In genomic region chr2:14164459-14165030, GRCm38 (mm10) we compare ENCODE assay signal across 13 mouse cellular contexts. TPM values are rescaled to one million over a fixed set of nuclear protein-coding genes. Genes with fewer than 3 reads are reported as not detected.
DNase-seq lines count a peak whose midpoint lies in the region; ATAC-seq and TF ChIP-seq lines count a peak whose summit lies in the region.
"Had no signal": no experiment of that assay in that cellular context is flagged by ENCODE, and none has a peak within 500 bp of the region (broad histone marks: within the 10 kb centered on the region; RNA-seq: fewer than 3 reads in every experiment).

No protein-coding gene starts in this region.

- peak; percentile 24 for DNase-seq in gastrocnemius, adult 18-20 months (ENCODE audit: low spot score)
- DNase-seq in gastrocnemius, postnatal 4 days (ENCODE audit: low spot score in 2 of 2) = no peak
- peak; percentile 68 for DNase-seq in midbrain, embryonic 11.5 days (ENCODE audit: low spot score, missing footprints)
- no peak for DNase-seq in midbrain, postnatal 0 days (ENCODE audit: low spot score)
- DNase-seq in thymus, postnatal 14 days = peak; percentile 17
- no peak for DNase-seq in hindbrain, embryonic 14.5 days (ENCODE audit: low spot score)
- no peak for DNase-seq in B cell, adult 2 months
- DNase-seq: retina, postnatal 1 day had no signal

- no peaks in the 10 kb centered on the region for H3K27me3 ChIP-seq in midbrain, embryonic 11.5 days (ENCODE audit: control insufficient read depth, insufficient read depth, low read length)
- no peaks in the 10 kb centered on the region for H3K27me3 ChIP-seq in midbrain, postnatal 0 days (ENCODE audit: insufficient read depth, low read length)
- no peaks in the 10 kb centered on the region for H3K27me3 ChIP-seq in heart, embryonic 16.5 days (ENCODE audit: control insufficient read depth, insufficient read depth, low read length)
- H3K27me3 ChIP-seq in hindbrain, embryonic 14.5 days (ENCODE audit: control insufficient read depth, insufficient read depth, low read length) = no peaks in the 10 kb centered on the region
- H3K27me3 ChIP-seq: limb, embryonic 12.5 days had no signal

- H3K9me3 ChIP-seq in midbrain, embryonic 11.5 days (ENCODE audit: control insufficient read depth, low read length) = no peaks in the 10 kb centered on the region
- H3K9me3 ChIP-seq in midbrain, postnatal 0 days (ENCODE audit: low read length) = no peaks in the 10 kb centered on the region
- H3K9me3 ChIP-seq in heart, embryonic 16.5 days (replicated peaks; ENCODE audit: control insufficient read depth, low read length) = no peaks in the 10 kb centered on the region
- no peaks in the 10 kb centered on the region for H3K9me3 ChIP-seq in hindbrain, embryonic 14.5 days (ENCODE audit: control insufficient read depth, low read length)
- H3K9me3 ChIP-seq: limb, embryonic 12.5 days had no signal

- 82% methylated on average over 5 of the region's 5 CpGs for WGBS in midbrain, embryonic 11.5 days
- WGBS in midbrain, postnatal 0 days = 71% methylated on average over 5 of the region's 5 CpGs
- 57% methylated on average over 5 of the region's 5 CpGs for WGBS in heart, embryonic 16.5 days
- 85% methylated on average over 5 of the region's 5 CpGs for WGBS in hindbrain, embryonic 14.5 days

- H3K4me1 ChIP-seq in midbrain, embryonic 11.5 days (ENCODE audit: control insufficient read depth, insufficient read depth, low read length) = no peaks in the 10 kb centered on the region
- H3K4me1 ChIP-seq in midbrain, postnatal 0 days (ENCODE audit: insufficient read depth, low read length) = no peaks in the 10 kb centered on the region
- H3K4me1 ChIP-seq in heart, embryonic 16.5 days (ENCODE audit: control insufficient read depth, insufficient read depth, low read length) = peaks cover 17% of the 10 kb centered on the region
- H3K4me1 ChIP-seq in hindbrain, embryonic 14.5 days (replicated peaks; ENCODE audit: control insufficient read depth, insufficient read depth, low read length) = no peaks in the 10 kb centered on the region
- H3K4me1 ChIP-seq: limb, embryonic 12.5 days had no signal

- no peaks in the 10 kb centered on the region for H3K36me3 ChIP-seq in midbrain, embryonic 11.5 days (ENCODE audit: control insufficient read depth, insufficient read depth, low read length)
- H3K36me3 ChIP-seq in midbrain, postnatal 0 days (ENCODE audit: insufficient read depth, low read length) = no peaks in the 10 kb centered on the region
- no peaks in the 10 kb centered on the region for H3K36me3 ChIP-seq in heart, embryonic 16.5 days (ENCODE audit: control insufficient read depth, insufficient read depth)
- no peaks in the 10 kb centered on the region for H3K36me3 ChIP-seq in hindbrain, embryonic 14.5 days (replicated peaks; ENCODE audit: control insufficient read depth, insufficient read depth)
- H3K36me3 ChIP-seq: limb, embryonic 12.5 days had no signal

- H3K4me2 ChIP-seq in midbrain, embryonic 11.5 days = no peak overlapping the region
- no peak overlapping the region for H3K4me2 ChIP-seq in midbrain, postnatal 0 days (ENCODE audit: low read depth, low read length, poor library complexity, severe bottlenecking)
- peak overlapping the region; percentile 15; the same call in 1 of the 2 replicates for H3K4me2 ChIP-seq in heart, embryonic 16.5 days (ENCODE audit: low read depth, low read length)
- no peak overlapping the region for H3K4me2 ChIP-seq in hindbrain, embryonic 14.5 days (replicated peaks)
- H3K4me2 ChIP-seq: limb, embryonic 12.5 days had no signal

- H3K27ac ChIP-seq in midbrain, embryonic 11.5 days (ENCODE audit: low read depth, low read length) = no peak overlapping the region
- no peak overlapping the region for H3K27ac ChIP-seq in midbrain, postnatal 0 days (ENCODE audit: low read depth, low read length)
- peak overlapping the region; percentile 72 for H3K27ac ChIP-seq in heart, embryonic 16.5 days (ENCODE audit: low read length)
- H3K27ac ChIP-seq in hindbrain, embryonic 14.5 days = no peak overlapping the region
- H3K27ac ChIP-seq: limb, embryonic 12.5 days had no signal

- H3K4me3 ChIP-seq in midbrain, embryonic 11.5 days (ENCODE audit: low read depth, low read length) = no peak overlapping the region
- no peak overlapping the region for H3K4me3 ChIP-seq in midbrain, postnatal 0 days (ENCODE audit: low read depth, low read length)
- H3K4me3 ChIP-seq in heart, embryonic 16.5 days (ENCODE audit: low read length) = no peak overlapping the region
- H3K4me3 ChIP-seq in hindbrain, embryonic 14.5 days (replicated peaks; ENCODE audit: low read length) = no peak overlapping the region
- H3K4me3 ChIP-seq: limb, embryonic 12.5 days had no signal

- TF ChIP-seq CTCF in midbrain, postnatal 0 days (IDR thresholded peaks at IDR 0.05) = no peak

- ATAC-seq in midbrain, embryonic 11.5 days (ENCODE audit: low FRiP score) = no peak
- ATAC-seq in midbrain, postnatal 0 days (ENCODE audit: low FRiP score) = no peak
- no peak for ATAC-seq in heart, embryonic 16.5 days (replicated peaks; ENCODE audit: extremely low read depth, insufficient read depth, low FRiP score)
- no peak for ATAC-seq in hindbrain, embryonic 14.5 days (ENCODE audit: low FRiP score)
- ATAC-seq: CD4-positive, CD25-positive, alpha-beta regulatory T cell, adult 4 months had no signal

- H3K9ac ChIP-seq in midbrain, embryonic 11.5 days (ENCODE audit: low read length) = no peak overlapping the region
- H3K9ac ChIP-seq in midbrain, postnatal 0 days (replicated peaks; ENCODE audit: low read length, poor library complexity, severe bottlenecking) = no peak overlapping the region
- no peak overlapping the region for H3K9ac ChIP-seq in heart, embryonic 16.5 days (ENCODE audit: low read length)
- no peak overlapping the region for H3K9ac ChIP-seq in hindbrain, embryonic 14.5 days
- H3K9ac ChIP-seq: limb, embryonic 12.5 days had no signal

RNA-seq across cellular contexts. Expression of gene Tmem236, which starts 9.8 kb away (rescaled TPM):
- total RNA-seq in gastrocnemius, adult 18-20 months (2021) = under 1 TPM; 0.21 to 0.31 TPM
- under 1 TPM; 0.08 to 0.12 TPM for total RNA-seq in gastrocnemius, postnatal 4 days (2021)
- polyA plus RNA-seq in midbrain, embryonic 11.5 days (2014; fragmentation: Nextera tagmentation; extraction: Ambion mirVana) = 0.08 TPM in 1 of 2 replicates, not detected in the other
- 0.05 and 0.42 TPM in 2 replicates for total RNA-seq in midbrain, postnatal 0 days (2014; rRNA removed)
- 0.21 and 0.22 TPM in 2 replicates for polyA plus RNA-seq in midbrain, postnatal 0 days (2015; fragmentation: Nextera tagmentation; extraction: Ambion mirVana)
- polyA plus RNA-seq in heart, embryonic 16.5 days (2015; fragmentation: Nextera tagmentation; extraction: Ambion mirVana) = 0.04 and 0.20 TPM in 2 replicates
- polyA plus RNA-seq in hindbrain, embryonic 14.5 days (2014; fragmentation: Nextera tagmentation; extraction: Ambion mirVana) = 0.21 and 0.26 TPM in 2 replicates
- total RNA-seq: heart, postnatal 36 days; monocyte, adult 5-6 weeks had no signal
- polyA plus RNA-seq: CD4-positive, CD25-positive, alpha-beta regulatory T cell, adult 4 months; limb, embryonic 12.5 days had no signal

Comparison
In these comparisons a context has a peak if more than half of its experiments do, and no peak if none do; other contexts are left out.
1. DNase-seq: peak in gastrocnemius, adult 18-20 months (single experiment), midbrain, embryonic 11.5 days (single experiment) and thymus, postnatal 14 days (single experiment); none in gastrocnemius, postnatal 4 days (0 of 2), midbrain, postnatal 0 days (single experiment), hindbrain, embryonic 14.5 days (single experiment) and B cell, adult 2 months (0 of 2).